Mouse (Mus musculus) forebrain, postnatal 0 days (tissue): ENCODE results near the gene Ccdc182. TPM values are rescaled to one million over a fixed set of nuclear protein-coding genes. Genes with fewer than 3 reads are reported as not detected.

Experiments
- ATAC-seq: fragments of 200-750 bp; cut with Nextera tagmentation; 2 replicates; pipeline ENCODE4 v1.8.0; 2017; ENCODE audit warnings: mild to moderate bottlenecking, moderate library complexity
- DNase-seq: peaks from one replicate; pipeline ENCODE4 v3.0.0-alpha.2; 2015
- H3K27ac ChIP-seq: fragments of 300-500 bp; sonication (generic); 2 replicates; pipeline ENCODE4 v1.5.1; 2014; ENCODE audit warnings: low read depth, mild to moderate bottlenecking, antibody characterized with exemption, low read length, moderate library complexity, mixed read lengths
- H3K27me3 ChIP-seq: fragments of 300-500 bp; sonication (generic); 2 replicates; pipeline ENCODE4 v1.6.1; 2014; ENCODE audit warnings: mild to moderate bottlenecking, low read length, mixed read lengths; ENCODE audit not compliant: insufficient read depth
- H3K36me3 ChIP-seq: fragments of 300-500 bp; sonication (generic); 2 replicates; pipeline ENCODE4 v1.6.1; 2014; ENCODE audit warnings: mild to moderate bottlenecking, moderate library complexity; ENCODE audit not compliant: insufficient read depth
- H3K4me1 ChIP-seq: fragments of 300-500 bp; sonication (generic); 2 replicates; pipeline ENCODE4 v1.6.1; 2014; ENCODE audit warnings: antibody characterized with exemption; ENCODE audit not compliant: insufficient read depth
- H3K4me2 ChIP-seq: fragments of 300-500 bp; sonication (generic); 2 replicates; pipeline ENCODE4 v1.6.1; 2014; ENCODE audit warnings: low read depth, mild to moderate bottlenecking, moderate library complexity
- H3K4me3 ChIP-seq: fragments of 300-500 bp; sonication (generic); 2 replicates; pipeline ENCODE4 v1.5.1; 2014; ENCODE audit warnings: low read depth, low read length, mixed read lengths
- H3K9ac ChIP-seq: fragments of 300-500 bp; sonication (generic); 2 replicates; pipeline ENCODE4 v1.6.1; 2014; ENCODE audit warnings: mild to moderate bottlenecking
- H3K9me3 ChIP-seq: fragments of 300-500 bp; sonication (generic); 2 replicates; pipeline ENCODE4 v1.6.1; 2016; ENCODE audit warnings: low read length
- CTCF ChIP-seq: sonication (generic); IDR thresholded peaks from 2 replicates; pipeline ENCODE4 v1.5.1; 2016; ENCODE audit warnings: antibody characterized with exemption, control low read depth, low read depth
- WGBS: fragments of 180-500 bp; shearing (Covaris S2); extraction: QIAGEN DNeasy Blood & Tissue Kit; methylation state at CpG from one replicate; pipeline ENCODE4 v1.1.7; 2014; 5-methylcytosine and 5-hydroxymethylcytosine counted together
- polyA plus RNA-seq: library from polyadenylated mRNA; unstranded; fragments of >200 nt; fragmentation: Nextera tagmentation; extraction: Ambion mirVana; gene quantifications from 2 replicates; pipeline ENCODE4 v1.2.1, GENCODE M21; 2015
- total RNA-seq: library from RNA; depleted of rRNA; stranded (reverse); fragments of >200 nt; gene quantifications from 2 replicates; pipeline ENCODE4 v1.2.3, GENCODE M21; 2014; rRNA removed

The Ccdc182 gene
- total and polyA plus RNA-seq, 2 experiments from 2014 or later, result not detected

GRCm38 (mm10) chr11:88337926-88338325 lies 44.1 kb downstream of the Ccdc182 start:
- no peak for TF ChIP-seq CTCF
- ATAC-seq (no peak), DNase-seq (no peak)
- Histone ChIP-seq H3K4me3 (no peak overlapping the region), H3K27ac (no peak overlapping the region), H3K4me1 (no peaks in the 10 kb centered on the region), H3K4me2 (no peak overlapping the region), H3K36me3 (no peaks in the 10 kb centered on the region), H3K9me3 (no peaks in the 10 kb centered on the region), H3K9ac (no peak overlapping the region), H3K27me3 (no peaks in the 10 kb centered on the region)
- WGBS, result 96% methylated on average over 3 of the region's 3 CpGs

Other genes starting within 250 kb of the Ccdc182 start
- 282 and 390 TPM in 2 replicates for gene Srsf1, start 246.7 kb upstream of the Ccdc182 start, total RNA-seq
- gene Srsf1, start 246.7 kb upstream of the Ccdc182 start, polyA plus RNA-seq, result 103 and 121 TPM in 2 replicates
- 33.0 and 43.7 TPM in 2 replicates for gene Vezf1, start 225.8 kb upstream of the Ccdc182 start, total RNA-seq
- 28.0 and 34.6 TPM in 2 replicates for gene Vezf1, start 225.8 kb upstream of the Ccdc182 start, polyA plus RNA-seq
- gene Cuedc1, start 196.0 kb upstream of the Ccdc182 start, total RNA-seq, result 28.9 and 34.7 TPM in 2 replicates
- gene Cuedc1, start 196.0 kb upstream of the Ccdc182 start, polyA plus RNA-seq, result 22.0 and 34.6 TPM in 2 replicates
- 39.0 and 57.5 TPM in 2 replicates for gene Mrps23, start 89.7 kb upstream of the Ccdc182 start, total RNA-seq
- 70.7 and 71.5 TPM in 2 replicates for gene Mrps23, start 89.7 kb upstream of the Ccdc182 start, polyA plus RNA-seq